Mouse (Mus musculus) liver, embryonic 14 days (tissue): ENCODE data around the gene Mttp. TPM values are rescaled to one million over a fixed set of nuclear protein-coding genes. Genes with fewer than 3 reads are reported as not detected.

ENCODE experiments used
- polyA plus RNA-seq: library from polyadenylated mRNA; depleted of rRNA; stranded (reverse); fragments of >200 nt; gene quantifications from 2 replicates; pipeline ENCODE4 v1.2.3, GENCODE M21; 2012; rRNA removed

Gene Mttp
- 16.3 and 18.8 TPM in 2 replicates for polyA plus RNA-seq

GRCm38 (mm10) chr3:138144642-138145171 is at the start of gene Mttp:
Gene Mttp (minus strand): TSS chr3:138144968.

GRCm38 (mm10) chr3:138193683-138194302 is 49.0 kb upstream of the Mttp start, which contains the start of gene 4930579F01Rik:
Gene 4930579F01Rik (minus strand): TSS chr3:138193825.

GRCm38 (mm10) chr3:138143315-138144059 is 1.3 kb downstream of the Mttp start, which contains the start of gene Trmt10a:
Gene Trmt10a (plus strand): TSS chr3:138143448.

GRCm38 (mm10) chr3:138067288-138067687 is 77.5 kb downstream of the Mttp start, which contains the start of gene Gm5105:
Gene Gm5105 (minus strand): TSS chr3:138067388.

GRCm38 (mm10) chr3:138064732-138065645 is 79.8 kb downstream of the Mttp start, which contains the start of gene 1110002E22Rik:
Gene 1110002E22Rik (plus strand): TSS chr3:138065052.

Other genes with a start within 250 kb of the Mttp start
- 34.6 and 39.1 TPM in 2 replicates for gene Lamtor3, start 226.5 kb downstream of the Mttp start, polyA plus RNA-seq
- 8.5 and 9.9 TPM in 2 replicates for gene Dapp1, start 163.4 kb downstream of the Mttp start, polyA plus RNA-seq
- gene 1110002E22Rik, start 79.9 kb downstream of the Mttp start, polyA plus RNA-seq = 0.03 and 0.06 TPM in 2 replicates
- gene Gm5105, start 77.6 kb downstream of the Mttp start, polyA plus RNA-seq = 0.01 TPM in 1 of 2 replicates, not detected in the other
- gene Trmt10a, start 1.5 kb downstream of the Mttp start, polyA plus RNA-seq = 4.1 and 4.2 TPM in 2 replicates
- not detected in 2 replicates for gene 4930579F01Rik, start 48.9 kb upstream of the Mttp start, polyA plus RNA-seq
- 0.05 and 0.12 TPM in 2 replicates for gene Adh7, start 72.8 kb upstream of the Mttp start, polyA plus RNA-seq
- 3.1 and 3.5 TPM in 2 replicates for gene Adh1, start 116.0 kb upstream of the Mttp start, polyA plus RNA-seq
- not detected in 2 replicates for gene Adh6a, start 168.3 kb upstream of the Mttp start, polyA plus RNA-seq
- 0.18 and 0.21 TPM in 2 replicates for gene Adh6b, start 196.8 kb upstream of the Mttp start, polyA plus RNA-seq